Mouse (Mus musculus) neural tube, embryonic 15.5 days (tissue): ENCODE results near the gene Cyp4f18. TPM values are rescaled to one million over a fixed set of nuclear protein-coding genes. Genes with fewer than 3 reads are reported as not detected.
"Not testable (repeated sequence)": the region's sequence is repeated elsewhere in the genome, so short reads cannot be mapped to it uniquely, and the experiment has no call there.

Source experiments
- ATAC-seq: fragments of 200-750 bp; cut with Nextera tagmentation; 2 replicates; pipeline ENCODE4 v1.8.0; 2017; ENCODE audit warnings: mild to moderate bottlenecking, moderate TSS enrichment, moderate library complexity; ENCODE audit not compliant: low FRiP score
- H3K27ac ChIP-seq: fragments of 300-500 bp; sonication (generic); replicated peaks from 2 replicates; pipeline ENCODE4 v1.5.1; 2015; ENCODE audit warnings: mild to moderate bottlenecking, inconsistent platforms
- H3K27me3 ChIP-seq: fragments of 300-500 bp; sonication (generic); replicated peaks from 2 replicates; pipeline ENCODE4 v1.6.1; 2015; ENCODE audit warnings: inconsistent platforms
- H3K36me3 ChIP-seq: fragments of 300-500 bp; sonication (generic); 2 replicates; pipeline ENCODE4 v1.6.1; 2015; ENCODE audit warnings: inconsistent platforms
- H3K4me1 ChIP-seq: fragments of 300-500 bp; sonication (generic); 2 replicates; pipeline ENCODE4 v1.6.1; 2015; ENCODE audit warnings: inconsistent platforms
- H3K4me2 ChIP-seq: fragments of 300-500 bp; sonication (generic); 2 replicates; pipeline ENCODE4 v1.6.1; 2015; ENCODE audit warnings: inconsistent platforms, mild to moderate bottlenecking, moderate library complexity
- H3K4me3 ChIP-seq: fragments of 300-500 bp; sonication (generic); replicated peaks from 2 replicates; pipeline ENCODE4 v1.5.1; 2015; ENCODE audit warnings: mild to moderate bottlenecking, inconsistent platforms
- H3K9ac ChIP-seq: fragments of 300-500 bp; sonication (generic); replicated peaks from 2 replicates; pipeline ENCODE4 v1.6.1; 2015; ENCODE audit warnings: mild to moderate bottlenecking, inconsistent platforms
- H3K9me3 ChIP-seq: fragments of 300-500 bp; sonication (generic); replicated peaks from 2 replicates; pipeline ENCODE4 v1.6.1; 2016; ENCODE audit warnings: inconsistent platforms
- WGBS: fragments of 180-500 bp; shearing (Covaris S2); methylation state at CpG from one replicate; pipeline ENCODE4 v1.1.7; 2015; ENCODE audit warnings: mixed read lengths; 5-methylcytosine and 5-hydroxymethylcytosine counted together
- polyA plus RNA-seq: library from polyadenylated mRNA; unstranded; fragments of >200 nt; fragmentation: Nextera tagmentation; extraction: Ambion mirVana; gene quantifications from 2 replicates; pipeline ENCODE4 v1.2.1, GENCODE M21; 2015

Cyp4f18 gene
- 1.2 and 1.3 TPM in 2 replicates for polyA plus RNA-seq

DNA sequence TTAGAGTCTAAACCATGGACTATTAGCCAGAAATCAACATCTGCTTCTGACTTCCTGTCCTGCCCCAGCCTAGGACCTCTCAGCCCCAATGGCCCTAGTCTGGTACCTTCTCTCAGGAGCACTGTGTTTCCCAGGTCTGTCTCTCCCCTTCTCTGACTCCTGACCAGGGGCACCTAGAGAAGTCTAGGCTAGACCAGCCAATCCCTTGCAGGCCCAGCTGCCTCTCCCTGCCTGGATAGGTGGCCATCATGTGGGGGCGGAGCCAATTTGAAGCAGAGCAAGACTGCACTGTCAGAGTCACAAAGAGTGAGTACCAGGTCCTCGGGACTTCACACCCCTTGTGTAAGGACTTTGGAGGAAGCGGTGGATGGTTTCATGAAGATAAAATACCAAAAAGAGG lies at the start of gene Cyp4f18:
TSS of gene Cyp4f18 (minus strand) at position 154 of the 400 bp plus-strand sequence.
- no peaks in the 10 kb centered on the region for H3K4me1 ChIP-seq
- H3K27me3 ChIP-seq, result no peaks in the 10 kb centered on the region
- no peaks in the 10 kb centered on the region for H3K36me3 ChIP-seq
- H3K9me3 ChIP-seq, result no peaks in the 10 kb centered on the region
- no peak within 1 kb of the TSS for H3K9ac ChIP-seq
- H3K4me2 ChIP-seq, result no peak within 1 kb of the TSS
- WGBS, result 73% methylated on average over 3 of the region's 3 CpGs
- H3K27ac ChIP-seq, result no peak within 1 kb of the TSS
- ATAC-seq, result no peak
- H3K4me3 ChIP-seq, result no peak within 1 kb of the TSS

DNA sequence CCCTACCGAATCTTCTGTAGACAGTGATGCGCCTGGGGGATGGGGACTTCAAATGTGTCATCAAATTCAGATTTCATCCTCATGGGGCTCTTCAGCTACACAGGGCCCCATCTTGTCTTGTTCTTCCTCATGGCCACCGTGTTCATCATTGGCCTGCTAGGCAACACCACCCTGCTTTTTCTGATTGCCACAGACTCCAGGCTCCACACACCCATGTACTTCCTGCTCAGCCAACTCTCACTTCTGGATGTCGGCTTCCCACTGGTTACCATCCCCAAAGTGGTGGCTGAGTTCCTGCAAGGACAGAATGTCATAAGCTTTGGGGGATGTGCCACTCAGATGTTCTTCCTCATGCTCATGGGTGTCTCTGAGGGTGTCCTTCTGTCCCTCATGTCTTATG lies 48.2 kb upstream of the Cyp4f18 start:
- H3K9ac ChIP-seq, H3K27me3 ChIP-seq, H3K4me3 ChIP-seq, ATAC-seq, H3K9me3 ChIP-seq, H3K36me3 ChIP-seq, H3K4me1 ChIP-seq, H3K4me2 ChIP-seq, H3K27ac ChIP-seq: not testable (repeated sequence)
- 97% methylated on average over 3 of the region's 4 CpGs for WGBS

DNA sequence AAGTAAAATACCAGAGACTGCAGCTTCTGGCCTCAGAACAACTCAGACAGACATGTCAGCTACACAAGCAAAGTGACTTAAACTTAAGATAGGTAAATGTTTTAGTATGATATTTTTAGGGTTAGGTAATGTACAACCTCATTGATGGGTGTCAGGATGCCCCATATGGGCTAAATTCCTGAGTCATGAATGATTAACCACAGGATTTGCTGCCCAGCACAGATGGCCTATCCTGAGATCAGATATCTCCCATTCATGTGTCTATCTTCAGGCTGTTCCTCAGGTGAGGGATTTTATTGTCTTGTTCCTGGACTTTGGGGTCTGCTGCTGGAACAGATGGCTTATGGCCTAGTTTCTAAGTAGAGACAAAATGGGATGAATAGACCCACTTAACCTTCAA lies 45.2 kb upstream of the Cyp4f18 start:
- H3K9me3 ChIP-seq, H3K4me2 ChIP-seq, H3K27me3 ChIP-seq, H3K36me3 ChIP-seq, H3K9ac ChIP-seq, ATAC-seq, H3K4me1 ChIP-seq, H3K4me3 ChIP-seq, H3K27ac ChIP-seq: not testable (repeated sequence)

DNA sequence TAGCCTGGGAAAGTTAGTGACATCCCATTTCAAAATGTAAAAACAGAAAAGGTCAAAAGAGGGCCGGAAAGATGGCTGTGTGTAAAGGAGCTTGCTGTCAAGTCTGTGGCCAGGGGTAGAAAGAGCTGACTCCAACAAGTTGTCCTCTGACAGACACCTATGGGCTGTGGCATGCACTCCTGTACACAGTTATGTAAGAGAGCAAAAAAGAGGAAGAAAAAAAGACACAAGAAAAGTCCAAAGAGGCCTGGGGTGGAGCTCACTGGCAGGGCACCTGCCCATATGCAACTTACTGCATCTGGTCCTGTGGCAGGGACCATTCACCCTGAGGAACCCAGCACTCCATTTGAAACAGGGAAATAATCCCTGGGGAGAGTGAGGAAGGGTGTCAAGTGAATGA lies 33.1 kb upstream of the Cyp4f18 start:
- no peaks in the 10 kb centered on the region for H3K4me1 ChIP-seq
- H3K27me3 ChIP-seq, result no peaks in the 10 kb centered on the region
- no peak overlapping the region for H3K27ac ChIP-seq
- 81% methylated on average over 1 of the region's 1 CpGs for WGBS
- H3K4me2 ChIP-seq, result no peak overlapping the region
- H3K4me3 ChIP-seq, result no peak overlapping the region
- no peak overlapping the region for H3K9ac ChIP-seq
- H3K9me3 ChIP-seq, result no peaks in the 10 kb centered on the region
- H3K36me3 ChIP-seq, result no peaks in the 10 kb centered on the region
- ATAC-seq, result no peak

DNA sequence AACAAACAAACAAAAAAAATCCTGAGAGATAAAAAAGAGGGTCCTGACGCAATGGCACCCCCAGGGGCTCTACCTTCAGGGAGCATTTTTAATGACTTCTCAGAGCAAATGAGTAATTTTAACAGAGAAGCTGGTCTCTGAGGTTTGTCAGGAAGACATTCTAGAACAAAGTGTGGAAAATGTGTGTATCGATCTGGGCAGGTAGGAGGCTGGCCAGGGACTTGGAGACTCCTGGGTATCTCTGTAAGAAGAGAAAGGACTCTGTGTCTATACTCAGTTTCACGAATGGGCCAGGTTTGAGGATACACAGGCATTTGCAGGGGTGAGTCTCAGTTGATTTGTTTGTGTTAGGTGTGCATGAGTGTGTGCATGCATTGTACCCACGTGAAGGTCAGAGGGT lies 31.5 kb upstream of the Cyp4f18 start, which contains the start of gene Olfr372:
TSS of gene Olfr372 (plus strand) at position 301 of the 400 bp plus-strand sequence.
- H3K36me3 ChIP-seq, H3K9ac ChIP-seq, H3K27me3 ChIP-seq, H3K4me3 ChIP-seq, H3K27ac ChIP-seq, ATAC-seq, H3K9me3 ChIP-seq, H3K4me1 ChIP-seq, H3K4me2 ChIP-seq: not testable (repeated sequence)
- WGBS, result 79% methylated on average over 4 of the region's 4 CpGs

DNA sequence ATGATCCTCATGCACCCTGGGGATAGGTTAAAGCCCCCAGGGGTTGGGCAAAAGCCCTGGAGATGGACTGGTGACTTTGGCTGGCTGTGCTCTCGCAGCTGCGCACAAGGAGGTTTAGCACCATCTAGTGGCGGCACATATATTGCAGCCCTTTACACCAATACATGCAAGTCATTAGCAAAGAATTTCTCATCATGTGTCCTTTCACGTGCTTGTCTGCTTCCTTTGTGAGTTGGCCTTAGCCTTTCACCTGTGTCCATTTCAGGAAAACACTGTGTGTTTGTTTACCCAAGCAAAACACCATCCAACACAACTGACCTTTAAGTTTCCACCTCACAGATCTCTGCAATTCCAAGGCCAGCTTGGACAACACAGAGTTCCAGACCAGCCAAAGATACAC lies 23.5 kb upstream of the Cyp4f18 start:
- not testable (repeated sequence) for H3K9ac ChIP-seq, H3K27me3 ChIP-seq, H3K36me3 ChIP-seq, H3K4me3 ChIP-seq, ATAC-seq, H3K27ac ChIP-seq, H3K9me3 ChIP-seq, H3K4me2 ChIP-seq, H3K4me1 ChIP-seq
- WGBS, result 45% methylated on average over 4 of the region's 4 CpGs

DNA sequence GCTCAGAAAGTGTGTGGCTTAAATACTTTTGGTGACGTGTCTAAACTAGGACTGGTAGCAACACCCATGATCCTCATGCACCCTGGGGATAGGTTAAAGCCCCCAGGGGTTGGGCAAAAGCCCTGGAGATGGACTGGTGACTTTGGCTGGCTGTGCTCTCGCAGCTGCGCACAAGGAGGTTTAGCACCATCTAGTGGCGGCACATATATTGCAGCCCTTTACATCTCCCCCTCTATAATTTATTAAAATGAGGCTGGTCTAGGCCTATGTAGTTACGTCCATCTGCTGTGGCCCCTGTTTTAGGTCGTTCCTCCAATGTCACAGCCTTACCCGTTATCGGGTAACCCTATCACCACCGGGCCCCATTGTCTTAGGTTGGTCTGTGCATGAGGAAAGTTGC lies 15.5 kb upstream of the Cyp4f18 start:
- WGBS, result 13% methylated on average over 4 of the region's 9 CpGs
- H3K9me3 ChIP-seq, H3K4me2 ChIP-seq, H3K36me3 ChIP-seq, H3K9ac ChIP-seq, H3K27me3 ChIP-seq, ATAC-seq, H3K4me1 ChIP-seq, H3K4me3 ChIP-seq, H3K27ac ChIP-seq: not testable (repeated sequence)

DNA sequence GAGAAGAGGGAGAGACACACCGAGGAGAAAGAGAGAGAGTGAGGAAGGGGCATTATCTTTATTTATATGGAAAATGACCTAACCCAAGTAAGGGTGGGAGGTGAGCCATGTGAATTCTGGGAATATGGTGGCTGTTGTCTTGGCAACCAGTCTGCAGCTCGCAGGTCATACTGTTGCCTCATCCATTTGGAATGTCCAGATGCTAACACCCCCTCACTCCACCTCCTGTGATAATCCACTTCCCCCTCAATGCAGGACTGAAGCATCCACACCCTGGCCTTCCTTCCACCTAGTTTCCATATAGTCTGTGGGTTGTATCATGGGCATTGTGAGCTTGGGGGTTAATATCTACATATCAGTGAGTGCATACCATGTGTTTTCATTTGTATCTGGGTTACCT lies 10.4 kb upstream of the Cyp4f18 start:
- ATAC-seq, result no peak

DNA sequence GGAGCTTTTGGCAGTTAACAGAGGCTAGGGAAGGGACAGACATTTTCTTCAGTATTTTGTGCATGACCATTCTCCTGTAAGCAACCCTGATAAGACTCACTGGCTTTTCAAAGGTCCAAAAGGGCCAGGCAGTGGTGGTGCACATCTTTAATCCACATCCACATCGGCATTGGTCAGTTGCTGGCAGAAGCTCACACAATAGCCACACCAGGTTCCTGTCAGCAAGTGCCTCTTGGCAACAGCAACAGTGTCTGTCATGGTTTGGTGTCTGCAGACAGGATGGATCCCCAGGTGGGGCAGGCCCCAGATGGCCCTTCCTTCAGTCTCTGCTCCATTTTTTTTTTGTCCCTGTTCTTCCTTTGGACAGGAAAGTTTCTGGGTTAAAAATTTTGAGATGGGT lies 9.6 kb upstream of the Cyp4f18 start:
- not testable (repeated sequence) for H3K4me2 ChIP-seq, ATAC-seq, H3K36me3 ChIP-seq, H3K9ac ChIP-seq, H3K27ac ChIP-seq, H3K27me3 ChIP-seq, H3K4me1 ChIP-seq, H3K4me3 ChIP-seq, H3K9me3 ChIP-seq
- WGBS, result 80% methylated on average over 1 of the region's 1 CpGs

More for the DNA sequence above, 10.4 kb upstream of the Cyp4f18 start:
- Histone ChIP-seq H3K9me3 (no peaks in the 10 kb centered on the region), H3K27ac (no peak overlapping the region), H3K4me3 (no peak overlapping the region), H3K4me2 (no peak overlapping the region), H3K36me3 (no peaks in the 10 kb centered on the region), H3K4me1 (no peaks in the 10 kb centered on the region), H3K27me3 (no peaks in the 10 kb centered on the region), H3K9ac (no peak overlapping the region)
- WGBS, result 70% methylated on average over 2 of the region's 2 CpGs

DNA sequence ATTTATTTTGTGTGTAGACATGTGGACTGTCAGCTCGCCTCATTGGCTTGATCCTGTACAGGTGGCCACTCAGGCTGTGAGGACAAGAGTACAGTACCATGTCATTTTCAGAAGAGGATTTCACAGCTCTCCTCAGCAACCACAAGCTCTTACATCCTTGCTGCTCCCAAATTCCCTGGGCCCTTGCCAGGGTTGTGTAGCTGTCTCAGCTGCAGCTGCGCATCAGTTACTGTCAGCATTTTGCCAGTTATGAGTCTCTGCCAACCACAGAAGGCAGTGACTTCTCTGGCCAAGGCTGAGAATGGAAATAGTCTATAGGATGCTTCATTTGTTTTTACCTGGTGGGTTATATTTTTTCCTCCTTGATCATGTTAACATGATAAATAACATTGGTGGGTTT lies 8.7 kb upstream of the Cyp4f18 start:
- no peak overlapping the region for H3K27ac ChIP-seq

DNA sequence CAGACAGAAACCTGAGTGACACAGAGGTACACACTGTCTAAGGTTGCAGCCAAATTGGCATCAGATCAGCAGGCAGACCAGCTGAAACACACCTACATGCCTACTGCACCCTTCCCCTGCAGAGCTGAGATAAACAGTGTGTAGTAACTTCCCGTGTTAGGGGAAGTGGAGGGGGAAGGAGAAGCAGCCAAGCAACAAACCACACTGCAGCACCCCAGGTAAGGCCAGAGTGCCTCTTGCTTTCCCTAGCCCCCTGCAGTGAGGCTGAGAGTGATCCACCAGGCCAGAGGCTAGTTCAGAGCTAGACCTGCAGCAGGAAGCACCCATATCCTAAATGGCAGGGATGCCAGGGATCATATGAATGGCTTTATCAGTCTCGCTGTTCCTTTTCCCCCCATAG lies 7.9 kb upstream of the Cyp4f18 start:
- H3K36me3 ChIP-seq, H3K4me3 ChIP-seq, H3K27me3 ChIP-seq, H3K4me2 ChIP-seq, H3K27ac ChIP-seq, H3K4me1 ChIP-seq, ATAC-seq, H3K9ac ChIP-seq, H3K9me3 ChIP-seq: not testable (repeated sequence)
- 74% methylated on average over 2 of the region's 2 CpGs for WGBS

More for the DNA sequence above, 8.7 kb upstream of the Cyp4f18 start:
- H3K9me3 ChIP-seq, result no peaks in the 10 kb centered on the region
- H3K4me1 ChIP-seq, result no peaks in the 10 kb centered on the region
- H3K4me2 ChIP-seq, result no peak overlapping the region
- 65% methylated on average over 2 of the region's 2 CpGs for WGBS
- H3K27me3 ChIP-seq, result no peaks in the 10 kb centered on the region
- H3K9ac ChIP-seq, result no peak overlapping the region
- H3K36me3 ChIP-seq, result no peaks in the 10 kb centered on the region
- H3K4me3 ChIP-seq, result no peak overlapping the region
- no peak for ATAC-seq

DNA sequence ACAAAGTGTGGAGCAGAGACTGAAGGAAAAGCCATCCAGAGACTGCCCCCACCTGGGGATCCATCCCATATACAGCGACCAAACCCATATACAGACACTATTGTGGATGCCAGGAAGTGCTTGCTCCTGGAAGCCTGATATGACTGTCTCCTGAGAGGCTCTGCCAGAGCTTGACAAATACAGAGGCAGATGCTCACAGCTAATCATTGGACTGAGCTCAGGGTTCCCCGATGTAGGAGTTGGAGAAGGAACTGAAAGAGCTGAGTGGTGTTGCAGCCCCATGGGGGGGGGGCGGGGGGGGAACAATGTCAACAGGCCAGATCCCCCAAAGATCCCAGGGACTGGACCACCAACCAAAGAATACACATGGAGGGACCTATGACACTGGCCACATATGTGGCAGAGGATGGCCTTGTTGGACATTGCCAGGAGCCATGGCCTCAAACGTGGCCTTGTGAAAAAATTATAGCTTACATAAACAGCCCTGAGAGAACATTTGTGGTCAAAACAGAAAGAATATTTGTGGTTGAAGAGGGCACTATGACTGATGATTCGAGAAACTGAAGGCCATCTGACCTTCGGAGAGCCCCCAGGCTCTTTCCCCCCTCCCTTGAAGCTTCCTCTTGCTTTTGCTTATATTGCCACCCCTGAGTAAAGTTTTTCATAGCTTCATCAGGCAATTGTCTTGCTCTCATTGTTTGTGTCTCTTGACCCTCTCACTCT lies 4.2 kb upstream of the Cyp4f18 start:
- 66% methylated on average over 6 of the region's 6 CpGs for WGBS
- not testable (repeated sequence) for H3K4me2 ChIP-seq, H3K9ac ChIP-seq, H3K4me3 ChIP-seq, H3K4me1 ChIP-seq, H3K27ac ChIP-seq, H3K9me3 ChIP-seq, H3K36me3 ChIP-seq, ATAC-seq, H3K27me3 ChIP-seq
